Mouse (Mus musculus) bone marrow macrophage, adult 2 months (primary cell): ENCODE data around the gene Fbxo46.

Experiments used
- CTCF ChIP-seq: IDR thresholded peaks from 2 replicates; pipeline ENCODE4 v1.5.1; 2012; ENCODE audit warnings: low read depth, mild to moderate bottlenecking, low read length, moderate library complexity
- POLR2A ChIP-seq: IDR thresholded peaks from 2 replicates; pipeline ENCODE4 v1.6.1; 2012; ENCODE audit warnings: mild to moderate bottlenecking, low read depth, low read length, borderline replicate concordance

DNA sequence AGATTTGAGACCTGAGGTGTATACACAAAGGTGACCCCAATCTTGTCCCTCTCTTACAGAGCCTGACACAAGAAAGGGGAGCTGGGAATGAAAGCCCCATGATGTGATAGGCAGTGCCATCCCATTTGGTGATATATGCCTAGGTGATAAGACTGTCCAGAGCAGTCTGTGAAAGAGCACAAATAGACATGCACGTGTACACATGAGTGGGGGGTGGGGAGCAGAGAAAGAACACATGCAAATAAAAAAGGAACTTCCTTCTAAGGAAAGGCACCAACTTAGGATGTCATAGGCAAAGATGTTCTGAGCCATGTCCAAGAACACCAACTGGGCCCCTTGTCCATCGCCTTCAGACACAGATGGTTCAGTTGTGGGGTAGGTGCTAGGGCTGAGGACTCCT, 15.2 kb upstream of the Fbxo46 start:
- TF ChIP-seq POLR2A, result no peak
- no peak for TF ChIP-seq CTCF
